Mouse (Mus musculus): ENCODE data around the gene Olfr1394. TPM values are rescaled to one million over a fixed set of nuclear protein-coding genes. Genes with fewer than 3 reads are reported as not detected.
A peak's percentile ranks its signal among the peaks of the same experiment; 100 is the strongest.

Gene Olfr1394
- polyA plus RNA-seq (2011; ENCODE audit: insufficient read depth, insufficient read length, low replicate concordance, missing spikeins), result not detected in 2 replicates

DNA sequence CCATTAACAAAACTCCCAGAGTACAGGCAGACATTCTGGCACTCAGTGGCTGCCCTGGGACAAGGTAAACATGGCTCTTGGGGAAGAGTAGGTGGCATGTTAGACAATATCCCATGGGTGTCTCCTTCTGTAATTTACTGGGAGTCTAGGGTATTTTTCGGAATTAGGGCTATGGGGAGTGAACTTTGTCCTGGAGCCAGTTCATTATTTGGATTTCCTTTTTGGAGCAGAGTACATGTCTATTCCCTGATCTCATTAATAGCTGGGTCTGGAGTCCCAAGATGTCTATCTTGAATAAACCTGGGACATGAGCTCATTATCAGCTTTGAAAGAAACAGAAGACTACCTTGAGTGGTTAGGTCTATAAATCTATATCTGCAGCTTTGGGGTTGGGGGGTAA is at the start of gene Olfr1394:
TSS of gene Olfr1394 (plus strand) at position 301 of the 400 bp plus-strand sequence.
- H3K4me1 ChIP-seq (ENCODE audit: control insufficient read depth, insufficient read depth, low read length), result peaks cover 1% of the 10 kb centered on the region; the same call in 1 of the 2 replicates
- TF ChIP-seq POLR2A (IDR thresholded peaks at IDR 0.05; ENCODE audit: borderline replicate concordance, control insufficient read depth, low read depth, low read length) (no peak), CTCF (IDR thresholded peaks at IDR 0.05; ENCODE audit: control insufficient read depth, insufficient read depth, low read length) (no peak)
- 62% methylated on average over 1 of the region's 1 CpGs for WGBS
- H3K27ac ChIP-seq (ENCODE audit: control insufficient read depth, insufficient read depth, low read depth, low read length, poor library complexity), result no peak within 1 kb of the TSS
- H3K4me3 ChIP-seq (replicated peaks; ENCODE audit: control insufficient read depth, low read depth, low read length), result no peak within 1 kb of the TSS

DNA sequence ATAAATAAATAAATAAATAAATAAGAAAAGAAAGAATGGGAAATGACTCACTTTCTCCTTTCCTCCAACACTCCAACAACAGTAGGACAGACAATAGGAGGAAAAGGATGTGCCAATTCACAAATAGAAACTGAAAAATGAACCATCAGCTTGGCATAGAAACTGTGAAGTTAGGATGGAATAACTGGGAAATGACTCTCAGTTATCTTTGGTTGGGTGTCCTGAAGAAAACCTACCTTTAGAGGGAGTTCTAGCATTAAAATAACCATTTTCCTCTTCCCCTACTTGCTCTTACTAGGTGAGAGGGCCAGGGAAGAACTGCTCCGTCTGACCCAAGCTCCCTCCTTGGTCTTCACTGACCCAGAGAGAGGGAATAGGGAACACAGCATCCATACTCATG is 48.4 kb upstream of the Olfr1394 start:
- Histone ChIP-seq H3K4me3 (replicated peaks; ENCODE audit: control insufficient read depth, low read depth, low read length) (no peak overlapping the region), H3K4me1 (ENCODE audit: control insufficient read depth, insufficient read depth, low read length) (peaks cover 2% of the 10 kb centered on the region), H3K27ac (ENCODE audit: control insufficient read depth, insufficient read depth, low read depth, low read length, poor library complexity) (no peak overlapping the region)
- 52% methylated on average over 1 of the region's 1 CpGs for WGBS
- no peak for TF ChIP-seq POLR2A (IDR thresholded peaks at IDR 0.05; ENCODE audit: borderline replicate concordance, control insufficient read depth, low read depth, low read length)
- TF ChIP-seq CTCF (IDR thresholded peaks at IDR 0.05; ENCODE audit: control insufficient read depth, insufficient read depth, low read length), result no peak

DNA sequence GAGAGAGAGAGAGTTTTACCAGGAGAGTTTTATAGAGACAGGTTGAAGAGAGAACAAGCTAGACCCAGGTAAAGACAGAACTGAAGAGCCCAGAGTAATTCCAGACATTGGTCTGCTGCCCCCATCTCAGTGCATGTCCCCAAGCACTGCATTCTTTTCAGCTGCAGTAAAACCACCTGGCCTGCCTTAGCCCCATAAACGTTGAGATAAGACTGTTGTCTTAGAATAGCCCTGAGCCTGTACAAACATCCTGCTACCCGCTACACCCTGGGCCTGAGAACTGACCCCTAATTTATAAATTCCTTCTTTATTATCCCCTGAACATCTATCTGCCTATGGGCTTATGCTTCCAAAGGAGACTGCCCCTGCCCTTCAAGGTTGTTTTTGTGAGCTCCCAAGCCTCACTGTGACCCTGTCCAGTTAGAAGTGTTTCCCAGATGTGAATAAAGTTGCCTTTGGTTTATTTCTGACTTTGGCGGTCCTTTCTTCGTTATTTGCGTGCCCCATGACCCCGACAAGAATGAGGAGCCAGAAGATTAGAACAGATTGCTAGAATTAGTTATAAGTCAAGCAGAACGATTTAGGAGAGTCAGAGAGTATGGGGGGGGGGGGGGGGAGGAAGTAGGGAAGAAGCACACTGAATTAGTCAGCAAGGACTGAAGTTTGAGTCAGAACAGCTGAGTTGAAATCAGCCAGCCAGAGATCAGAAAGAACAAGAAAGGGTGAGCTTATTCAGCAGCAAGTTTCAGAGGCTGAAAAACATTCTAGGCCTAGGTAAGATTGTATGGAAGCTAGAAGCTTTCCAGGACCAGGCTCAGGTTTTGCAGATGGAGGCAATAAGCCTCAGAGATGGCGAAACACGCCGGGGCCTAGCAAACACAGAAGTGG is 46.3 kb upstream of the Olfr1394 start:
- no peaks in the 10 kb centered on the region; the same call in 1 of the 2 replicates for H3K4me1 ChIP-seq (ENCODE audit: control insufficient read depth, insufficient read depth, low read length)
- TF ChIP-seq CTCF (IDR thresholded peaks at IDR 0.05; ENCODE audit: control insufficient read depth, insufficient read depth, low read length) (no peak), POLR2A (IDR thresholded peaks at IDR 0.05; ENCODE audit: borderline replicate concordance, control insufficient read depth, low read depth, low read length) (no peak)
- 66% methylated on average over 10 of the region's 10 CpGs for WGBS
- H3K27ac ChIP-seq (ENCODE audit: control insufficient read depth, insufficient read depth, low read depth, low read length, poor library complexity), result no peak overlapping the region
- H3K4me3 ChIP-seq (replicated peaks; ENCODE audit: control insufficient read depth, low read depth, low read length), result no peak overlapping the region

DNA sequence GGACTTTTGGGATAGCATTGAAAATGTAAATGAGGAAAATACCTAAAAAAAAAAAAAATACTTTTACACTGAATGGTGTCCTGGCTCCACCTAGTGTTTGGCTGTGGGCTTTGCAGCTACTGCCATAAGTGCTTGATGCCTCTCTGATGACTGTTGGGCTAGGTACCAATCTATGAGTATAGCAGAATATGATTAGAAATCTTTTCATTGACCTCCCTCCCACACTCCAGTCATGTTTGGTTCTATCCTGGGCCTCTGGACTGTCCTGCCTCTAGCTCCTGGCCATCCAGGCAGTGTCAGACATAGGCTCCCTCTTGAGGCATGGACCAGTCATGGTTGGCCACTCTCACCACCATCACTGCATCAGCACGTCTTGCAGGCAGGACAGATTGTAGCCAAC is 45.3 kb upstream of the Olfr1394 start:
- Histone ChIP-seq H3K4me3 (replicated peaks; ENCODE audit: control insufficient read depth, low read depth, low read length) (no peak overlapping the region), H3K27ac (ENCODE audit: control insufficient read depth, insufficient read depth, low read depth, low read length, poor library complexity) (no peak overlapping the region), H3K4me1 (ENCODE audit: control insufficient read depth, insufficient read depth, low read length) (no peaks in the 10 kb centered on the region; the same call in 1 of the 2 replicates)
- WGBS, result 37% methylated on average over 1 of the region's 1 CpGs
- TF ChIP-seq POLR2A (IDR thresholded peaks at IDR 0.05; ENCODE audit: borderline replicate concordance, control insufficient read depth, low read depth, low read length) (no peak), CTCF (IDR thresholded peaks at IDR 0.05; ENCODE audit: control insufficient read depth, insufficient read depth, low read length) (peak; percentile 58)

DNA sequence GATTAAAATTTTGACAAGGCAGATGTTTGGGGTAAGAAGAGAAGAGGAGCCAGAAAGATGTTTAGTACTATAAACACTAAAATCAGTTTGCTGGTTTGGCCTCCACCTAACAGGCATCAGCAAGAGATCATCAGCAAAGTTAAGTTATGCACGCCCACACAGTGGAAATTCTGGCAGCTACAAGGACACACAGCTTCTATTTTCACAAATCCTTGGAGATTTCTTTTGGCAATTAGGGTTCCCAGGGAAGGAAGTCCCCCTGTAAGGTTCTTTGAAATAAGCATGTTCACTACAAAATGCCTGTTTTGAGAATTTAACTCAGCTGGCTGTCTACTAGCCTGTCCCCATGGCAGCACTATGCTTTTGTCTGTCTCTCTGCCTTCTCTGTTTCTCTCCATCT is 43.2 kb upstream of the Olfr1394 start:
- 79% methylated on average over 1 of the region's 1 CpGs for WGBS
- no peak overlapping the region for H3K4me3 ChIP-seq (replicated peaks; ENCODE audit: control insufficient read depth, low read depth, low read length)
- no peak for TF ChIP-seq CTCF (IDR thresholded peaks at IDR 0.05; ENCODE audit: control insufficient read depth, insufficient read depth, low read length)
- no peak for TF ChIP-seq POLR2A (IDR thresholded peaks at IDR 0.05; ENCODE audit: borderline replicate concordance, control insufficient read depth, low read depth, low read length)
- no peaks in the 10 kb centered on the region; the same call in 1 of the 2 replicates for H3K4me1 ChIP-seq (ENCODE audit: control insufficient read depth, insufficient read depth, low read length)
- H3K27ac ChIP-seq (ENCODE audit: control insufficient read depth, insufficient read depth, low read depth, low read length, poor library complexity), result no peak overlapping the region

DNA sequence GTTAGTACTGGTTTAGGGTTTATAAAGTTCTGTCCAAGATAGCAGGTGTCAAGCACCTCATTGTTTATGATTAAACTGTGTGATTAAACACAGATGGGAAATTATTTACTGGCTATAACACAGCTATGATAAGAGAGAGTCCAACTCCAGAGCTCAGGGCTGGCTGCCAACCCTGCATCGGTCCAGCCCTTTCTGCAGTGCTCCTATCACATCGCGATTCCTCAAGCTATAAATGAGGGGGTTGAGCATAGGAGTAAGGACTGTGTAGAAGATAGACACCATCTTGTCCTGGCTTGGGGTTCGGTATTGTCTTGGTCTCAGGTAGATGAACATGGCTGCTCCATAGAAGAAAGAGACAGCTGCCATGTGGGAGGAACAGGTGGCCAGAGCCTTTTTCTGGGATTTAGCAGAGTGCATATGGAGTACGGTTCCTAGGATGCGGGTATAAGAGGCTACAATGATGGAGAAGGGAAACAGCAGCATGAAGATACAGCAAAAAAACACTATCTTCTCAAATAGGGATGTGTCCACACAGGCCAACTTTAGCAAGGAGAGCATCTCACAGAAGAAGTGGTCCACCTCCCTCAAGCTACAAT is 41.5 kb upstream of the Olfr1394 start:
- H3K4me3 ChIP-seq (replicated peaks; ENCODE audit: control insufficient read depth, low read depth, low read length), result no peak overlapping the region
- no peak overlapping the region for H3K27ac ChIP-seq (ENCODE audit: control insufficient read depth, insufficient read depth, low read depth, low read length, poor library complexity)
- WGBS, result 75% methylated on average over 6 of the region's 6 CpGs
- H3K4me1 ChIP-seq (ENCODE audit: control insufficient read depth, insufficient read depth, low read length), result no peaks in the 10 kb centered on the region; the same call in 1 of the 2 replicates
- TF ChIP-seq POLR2A (IDR thresholded peaks at IDR 0.05; ENCODE audit: borderline replicate concordance, control insufficient read depth, low read depth, low read length) (no peak), CTCF (IDR thresholded peaks at IDR 0.05; ENCODE audit: control insufficient read depth, insufficient read depth, low read length) (no peak)

DNA sequence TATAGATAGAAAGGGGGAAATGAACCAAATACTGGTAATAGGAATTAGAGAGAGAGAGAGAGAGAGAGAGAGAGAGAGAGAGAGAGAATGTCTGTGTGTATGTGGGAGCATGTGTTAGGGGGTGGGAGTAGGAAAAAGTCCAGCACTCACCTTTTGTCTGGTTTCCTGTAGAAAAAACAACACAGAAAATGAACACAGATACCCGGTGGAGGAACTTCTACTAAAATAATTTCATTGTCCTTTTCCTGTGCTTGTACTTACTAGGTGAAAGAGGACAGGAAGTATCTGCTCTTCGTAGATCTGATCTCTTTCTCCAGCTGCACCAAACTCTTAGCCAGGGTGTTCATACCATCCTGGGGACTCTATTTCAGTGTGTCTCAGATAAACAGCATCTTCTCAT is 40.0 kb upstream of the Olfr1394 start:
- Histone ChIP-seq H3K27ac (ENCODE audit: control insufficient read depth, insufficient read depth, low read depth, low read length, poor library complexity) (no peak overlapping the region), H3K4me3 (replicated peaks; ENCODE audit: control insufficient read depth, low read depth, low read length) (no peak overlapping the region), H3K4me1 (ENCODE audit: control insufficient read depth, insufficient read depth, low read length) (no peaks in the 10 kb centered on the region)
- no peak for TF ChIP-seq CTCF (IDR thresholded peaks at IDR 0.05; ENCODE audit: control insufficient read depth, insufficient read depth, low read length)
- TF ChIP-seq POLR2A (IDR thresholded peaks at IDR 0.05; ENCODE audit: borderline replicate concordance, control insufficient read depth, low read depth, low read length), result no peak
- 2% methylated on average over 2 of the region's 2 CpGs for WGBS

- Histone ChIP-seq H3K4me3 (replicated peaks; ENCODE audit: control insufficient read depth, low read depth, low read length) (no peak within 1 kb of the TSS), H3K27ac (ENCODE audit: control insufficient read depth, insufficient read depth, low read depth, low read length, poor library complexity) (no peak within 1 kb of the TSS), H3K4me1 (ENCODE audit: control insufficient read depth, insufficient read depth, low read length) (no peaks in the 10 kb centered on the region)
- TF ChIP-seq CTCF (IDR thresholded peaks at IDR 0.05; ENCODE audit: control insufficient read depth, insufficient read depth, low read length), result no peak
- TF ChIP-seq POLR2A (IDR thresholded peaks at IDR 0.05; ENCODE audit: borderline replicate concordance, control insufficient read depth, low read depth, low read length), result no peak
Observed at GRCm38 (mm10) chr11:49114774-49115173, 39.4 kb upstream of the Olfr1394 start, which contains the start of gene Olfr1396. Gene Olfr1396, minus strand, starts transcription at chr11:49114874.
